Mouse (Mus musculus): ENCODE measurements around the gene Khk. TPM values are rescaled to one million over a fixed set of nuclear protein-coding genes. Genes with fewer than 3 reads are reported as not detected.

The Khk gene
- polyA plus RNA-seq, 1 experiment from 2014 or later, result 89.6 TPM

DNA sequence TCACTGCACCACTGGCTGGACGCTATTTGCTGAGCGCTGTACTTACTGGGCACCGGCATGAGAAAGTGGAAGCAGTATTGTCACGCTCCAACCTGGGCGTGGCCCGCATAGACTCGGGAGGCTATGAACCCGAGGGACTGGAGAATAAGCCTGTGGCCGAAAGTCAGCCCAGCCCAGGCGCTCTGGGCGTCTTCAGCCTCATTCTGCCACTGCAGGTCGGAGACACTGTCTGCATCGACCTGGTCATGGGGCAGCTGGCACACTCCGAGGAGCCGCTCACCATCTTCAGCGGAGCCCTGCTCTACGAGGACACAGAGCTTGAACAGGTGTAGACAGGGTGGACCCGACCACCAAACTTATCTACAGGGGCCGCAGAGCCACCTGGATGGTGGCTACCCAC lies 610 bp upstream of the Khk start:
- TF ChIP-seq CTCF (IDR thresholded peaks at IDR 0.05; ENCODE audit: low read depth), result no peak
- 0 out of 2 replicates have a peak, but pooled peaks cover 4% of the 10 kb centered on the region for H3K4me1 ChIP-seq (replicated peaks; ENCODE audit: control insufficient read depth, insufficient read depth, low read length)
- H3K36me3 ChIP-seq (ENCODE audit: control insufficient read depth, insufficient read depth), result peaks cover 25% of the 10 kb centered on the region
- H3K4me2 ChIP-seq (replicated peaks; ENCODE audit: low read depth), result peak overlapping the region; percentile 87
- peak overlapping the region; percentile 55 for H3K4me3 ChIP-seq (ENCODE audit: low read depth, low read length)
- H3K9ac ChIP-seq (ENCODE audit: low read depth, low read length), result peak overlapping the region; percentile 34; the same call in 1 of the 2 replicates
- 25% methylated on average over 19 of the region's 19 CpGs for WGBS
- H3K27me3 ChIP-seq (replicated peaks; ENCODE audit: control insufficient read depth, insufficient read depth, low read length), result no peaks in the 10 kb centered on the region
- H3K9me3 ChIP-seq (ENCODE audit: control insufficient read depth), result no peaks in the 10 kb centered on the region
- peak; percentile 31 for ATAC-seq
- peak overlapping the region; percentile 68; the same call in 1 of the 2 replicates for H3K27ac ChIP-seq (ENCODE audit: low read depth, low read length)

DNA sequence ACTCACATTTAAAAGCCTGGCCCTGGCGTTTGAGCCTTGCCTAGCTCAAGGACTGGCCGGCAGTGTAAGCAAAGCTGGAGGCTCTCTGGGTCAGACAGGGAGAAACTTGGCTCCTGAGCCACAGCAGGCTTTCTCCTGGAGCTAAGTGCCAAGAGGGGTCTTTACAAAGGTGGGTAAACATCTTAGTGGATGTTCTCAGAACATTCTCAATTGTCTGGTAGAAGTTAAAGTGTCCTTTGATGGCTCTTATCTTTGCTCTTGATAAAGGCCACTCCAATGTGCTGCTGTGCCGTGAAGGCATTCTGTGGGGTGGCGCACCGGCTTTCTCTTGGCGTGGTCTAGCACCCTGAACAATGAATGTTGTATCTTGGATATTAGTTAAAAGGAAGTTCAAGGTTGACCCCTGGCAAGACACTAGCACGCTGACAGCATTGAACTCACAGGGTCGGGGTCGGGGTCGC lies 1.4 kb downstream of the Khk start:
- WGBS, result 39% methylated on average over 10 of the region's 10 CpGs
- Histone ChIP-seq H3K27me3 (replicated peaks; ENCODE audit: control insufficient read depth, insufficient read depth, low read length) (no peaks in the 10 kb centered on the region), H3K9ac (ENCODE audit: low read depth, low read length) (peak overlapping the region; percentile 51; the same call in 1 of the 2 replicates), H3K36me3 (ENCODE audit: control insufficient read depth, insufficient read depth) (peaks cover 21% of the 10 kb centered on the region), H3K27ac (ENCODE audit: low read depth, low read length) (peak overlapping the region; percentile 77; the same call in 1 of the 2 replicates), H3K9me3 (ENCODE audit: control insufficient read depth) (no peaks in the 10 kb centered on the region), H3K4me2 (replicated peaks; ENCODE audit: low read depth) (peak overlapping the region; percentile 87), H3K4me1 (replicated peaks; ENCODE audit: control insufficient read depth, insufficient read depth, low read length) (0 out of 2 replicates have a peak, but pooled peaks cover 4% of the 10 kb centered on the region), H3K4me3 (ENCODE audit: low read depth, low read length) (peak overlapping the region; percentile 55)
- no peak for TF ChIP-seq CTCF (IDR thresholded peaks at IDR 0.05; ENCODE audit: low read depth)
- no peak for ATAC-seq

DNA sequence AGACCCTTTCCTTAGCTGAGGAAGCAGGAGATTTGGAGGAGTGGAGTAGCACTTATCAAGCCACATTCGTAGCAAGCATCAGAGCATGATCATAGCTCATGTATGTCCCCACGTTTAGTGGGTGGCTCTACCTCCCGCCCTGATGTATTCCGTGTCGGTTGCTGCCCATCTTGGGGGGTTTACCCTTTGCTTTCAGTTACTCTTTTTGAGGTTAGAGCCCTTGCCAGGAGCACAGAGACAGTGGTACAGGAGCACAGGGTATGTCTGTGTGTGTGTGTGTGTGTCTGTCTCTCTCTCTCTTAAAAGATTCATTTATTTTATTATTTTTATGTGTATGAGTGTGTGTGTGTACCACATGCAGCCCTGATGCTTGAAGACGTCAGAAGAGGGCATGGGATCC lies 1.9 kb downstream of the Khk start:
- H3K4me3 ChIP-seq (ENCODE audit: low read depth, low read length), result no peak overlapping the region
- ATAC-seq, result no peak
- H3K27ac ChIP-seq (ENCODE audit: low read depth, low read length), result no peak overlapping the region
- H3K36me3 ChIP-seq (ENCODE audit: control insufficient read depth, insufficient read depth), result peaks cover 16% of the 10 kb centered on the region; the same call in 1 of the 2 replicates
- no peaks in the 10 kb centered on the region for H3K27me3 ChIP-seq (replicated peaks; ENCODE audit: control insufficient read depth, insufficient read depth, low read length)
- TF ChIP-seq CTCF (IDR thresholded peaks at IDR 0.05; ENCODE audit: low read depth), result no peak
- H3K4me1 ChIP-seq (replicated peaks; ENCODE audit: control insufficient read depth, insufficient read depth, low read length), result 0 out of 2 replicates have a peak, but pooled peaks cover 4% of the 10 kb centered on the region
- H3K9me3 ChIP-seq (ENCODE audit: control insufficient read depth), result no peaks in the 10 kb centered on the region
- H3K9ac ChIP-seq (ENCODE audit: low read depth, low read length), result no peak overlapping the region
- peak overlapping the region; percentile 87 for H3K4me2 ChIP-seq (replicated peaks; ENCODE audit: low read depth)
- 75% methylated on average over 6 of the region's 6 CpGs for WGBS

- Histone ChIP-seq H3K9me3 (ENCODE audit: control insufficient read depth) (no peaks in the 10 kb centered on the region), H3K9ac (ENCODE audit: low read depth, low read length) (no peak overlapping the region), H3K4me1 (replicated peaks; ENCODE audit: control insufficient read depth, insufficient read depth, low read length) (0 out of 2 replicates have a peak, but pooled peaks cover 4% of the 10 kb centered on the region), H3K36me3 (ENCODE audit: control insufficient read depth, insufficient read depth) (peaks cover under 1% of the 10 kb centered on the region; the same call in 1 of the 2 replicates), H3K4me2 (replicated peaks; ENCODE audit: low read depth) (no peak overlapping the region), H3K4me3 (ENCODE audit: low read depth, low read length) (no peak overlapping the region), H3K27ac (ENCODE audit: low read depth, low read length) (no peak overlapping the region), H3K27me3 (replicated peaks; ENCODE audit: control insufficient read depth, insufficient read depth, low read length) (no peaks in the 10 kb centered on the region)
- WGBS, result 83% methylated on average over 8 of the region's 8 CpGs
- no peak for ATAC-seq
- no peak for TF ChIP-seq CTCF (IDR thresholded peaks at IDR 0.05; ENCODE audit: low read depth)
Measured at GRCm38 (mm10) chr5:30924614-30925013, 3.4 kb downstream of the Khk start.

- WGBS, result 83% methylated on average over 5 of the region's 5 CpGs
- H3K4me3 ChIP-seq (ENCODE audit: low read depth, low read length), result no peak overlapping the region
- ATAC-seq, result peak; percentile 35
Measured at GRCm38 (mm10) chr5:30925217-30925616, 4.0 kb downstream of the Khk start.

DNA sequence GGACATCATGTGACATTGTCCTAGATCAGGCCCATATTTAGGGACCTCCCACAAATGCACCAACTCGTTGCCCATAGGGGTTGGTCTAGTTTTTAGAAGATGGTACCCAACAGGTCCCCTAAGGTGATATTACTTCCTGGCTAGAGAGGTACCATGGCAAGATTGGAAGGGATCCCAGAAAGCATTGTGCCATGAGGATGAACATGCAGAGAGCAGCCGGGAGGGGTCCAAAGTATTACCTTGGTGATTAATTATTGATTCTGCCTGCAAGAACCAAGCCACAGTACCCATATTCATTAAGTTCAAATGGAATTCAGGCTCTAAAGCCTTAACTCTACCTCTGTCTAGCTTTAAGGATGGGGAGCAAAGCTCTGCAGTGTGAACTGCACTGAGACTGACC lies 4.8 kb downstream of the Khk start:
- WGBS, result 79% methylated on average over 2 of the region's 2 CpGs
- ATAC-seq, result no peak
- TF ChIP-seq CTCF (IDR thresholded peaks at IDR 0.05; ENCODE audit: low read depth), result no peak

More at GRCm38 (mm10) chr5:30925217-30925616, 4.0 kb downstream of the Khk start:
- Histone ChIP-seq H3K27me3 (replicated peaks; ENCODE audit: control insufficient read depth, insufficient read depth, low read length) (no peaks in the 10 kb centered on the region), H3K36me3 (ENCODE audit: control insufficient read depth, insufficient read depth) (no peaks in the 10 kb centered on the region; the same call in 1 of the 2 replicates), H3K9me3 (ENCODE audit: control insufficient read depth) (no peaks in the 10 kb centered on the region), H3K4me2 (replicated peaks; ENCODE audit: low read depth) (no peak overlapping the region), H3K4me1 (replicated peaks; ENCODE audit: control insufficient read depth, insufficient read depth, low read length) (0 out of 2 replicates have a peak, but pooled peaks cover 4% of the 10 kb centered on the region), H3K9ac (ENCODE audit: low read depth, low read length) (no peak overlapping the region), H3K27ac (ENCODE audit: low read depth, low read length) (no peak overlapping the region)
- TF ChIP-seq CTCF (IDR thresholded peaks at IDR 0.05; ENCODE audit: low read depth), result no peak

More for the DNA sequence above, 4.8 kb downstream of the Khk start:
- Histone ChIP-seq H3K9me3 (ENCODE audit: control insufficient read depth) (no peaks in the 10 kb centered on the region), H3K9ac (ENCODE audit: low read depth, low read length) (no peak overlapping the region), H3K27ac (ENCODE audit: low read depth, low read length) (no peak overlapping the region), H3K4me2 (replicated peaks; ENCODE audit: low read depth) (no peak overlapping the region), H3K4me1 (replicated peaks; ENCODE audit: control insufficient read depth, insufficient read depth, low read length) (0 out of 2 replicates have a peak, but pooled peaks cover 4% of the 10 kb centered on the region), H3K36me3 (ENCODE audit: control insufficient read depth, insufficient read depth) (no peaks in the 10 kb centered on the region), H3K4me3 (ENCODE audit: low read depth, low read length) (no peak overlapping the region), H3K27me3 (replicated peaks; ENCODE audit: control insufficient read depth, insufficient read depth, low read length) (no peaks in the 10 kb centered on the region)

All from intestine, postnatal 0 days (tissue).